Mouse (Mus musculus): ENCODE measurements around the gene Wwc1. TPM values are rescaled to one million over a fixed set of nuclear protein-coding genes. Genes with fewer than 3 reads are reported as not detected.

The Wwc1 gene
- polyA plus RNA-seq (2014; fragmentation: Nextera tagmentation; extraction: Ambion mirVana): 3.9 and 4.8 TPM in 2 replicates

- peak; percentile 67; the same call in 1 of the 2 replicates for ATAC-seq (replicated peaks; ENCODE audit: insufficient number of reproducible peaks, low FRiP score, low TSS enrichment, low read depth)
- H3K27ac ChIP-seq (replicated peaks; ENCODE audit: low read depth, low read length): no peak within 1 kb of the TSS
These were observed at the start of gene Wwc1 for GRCm38 (mm10) chr11:35980411-35980917. Wwc1 (minus strand) TSS chr11:35980527.

GRCm38 (mm10) chr11:36020009-36020408, 39.7 kb upstream of the Wwc1 start:
- Histone ChIP-seq H3K27ac (replicated peaks; ENCODE audit: low read depth, low read length) (no peak overlapping the region), H3K9ac (replicated peaks; ENCODE audit: low read length) (no peak overlapping the region), H3K27me3 (ENCODE audit: control insufficient read depth, insufficient read depth, low read length) (no peaks in the 10 kb centered on the region), H3K4me1 (ENCODE audit: control insufficient read depth, insufficient read depth, low read length) (no peaks in the 10 kb centered on the region), H3K9me3 (replicated peaks; ENCODE audit: control insufficient read depth, low read length) (no peaks in the 10 kb centered on the region), H3K36me3 (replicated peaks; ENCODE audit: control insufficient read depth, insufficient read depth, low read depth, low read length) (no peaks in the 10 kb centered on the region), H3K4me2 (ENCODE audit: low read depth, low read length) (no peak overlapping the region), H3K4me3 (ENCODE audit: low read depth, low read length) (no peak overlapping the region)
- ATAC-seq (replicated peaks; ENCODE audit: insufficient number of reproducible peaks, low FRiP score, low TSS enrichment, low read depth): no peak
- 66% methylated on average over 3 of the region's 3 CpGs for WGBS
- no peak for DNase-seq (ENCODE audit: low spot score)

More at GRCm38 (mm10) chr11:35980411-35980917, at the start of gene Wwc1:
- Histone ChIP-seq H3K27me3 (ENCODE audit: control insufficient read depth, insufficient read depth, low read length) (peaks cover 14% of the 10 kb centered on the region; the same call in 1 of the 2 replicates), H3K4me1 (ENCODE audit: control insufficient read depth, insufficient read depth, low read length) (peaks cover 2% of the 10 kb centered on the region; the same call in 1 of the 2 replicates), H3K4me3 (ENCODE audit: low read depth, low read length) (peak within 1 kb of the TSS; percentile 65), H3K9me3 (replicated peaks; ENCODE audit: control insufficient read depth, low read length) (no peaks in the 10 kb centered on the region), H3K4me2 (ENCODE audit: low read depth, low read length) (peak within 1 kb of the TSS; percentile 97), H3K36me3 (replicated peaks; ENCODE audit: control insufficient read depth, insufficient read depth, low read depth, low read length) (no peaks in the 10 kb centered on the region), H3K9ac (replicated peaks; ENCODE audit: low read length) (peak within 1 kb of the TSS; percentile 72)
- WGBS: under 1% methylated on average over 27 of the region's 47 CpGs
- peak; percentile 78 for DNase-seq (ENCODE audit: low spot score)

GRCm38 (mm10) chr11:36013179-36013578, 32.9 kb upstream of the Wwc1 start:
- ATAC-seq (replicated peaks; ENCODE audit: insufficient number of reproducible peaks, low FRiP score, low TSS enrichment, low read depth) (no peak), DNase-seq (ENCODE audit: low spot score) (no peak)
- 71% methylated on average over 4 of the region's 4 CpGs for WGBS
- H3K36me3 ChIP-seq (replicated peaks; ENCODE audit: control insufficient read depth, insufficient read depth, low read depth, low read length): no peaks in the 10 kb centered on the region
- H3K9me3 ChIP-seq (replicated peaks; ENCODE audit: control insufficient read depth, low read length): no peaks in the 10 kb centered on the region
- H3K4me1 ChIP-seq (ENCODE audit: control insufficient read depth, insufficient read depth, low read length): no peaks in the 10 kb centered on the region
- no peaks in the 10 kb centered on the region for H3K27me3 ChIP-seq (ENCODE audit: control insufficient read depth, insufficient read depth, low read length)
- no peak overlapping the region for H3K9ac ChIP-seq (replicated peaks; ENCODE audit: low read length)
- H3K4me3 ChIP-seq (ENCODE audit: low read depth, low read length): no peak overlapping the region
- no peak overlapping the region for H3K27ac ChIP-seq (replicated peaks; ENCODE audit: low read depth, low read length)
- H3K4me2 ChIP-seq (ENCODE audit: low read depth, low read length): no peak overlapping the region

- no peak overlapping the region for H3K9ac ChIP-seq (replicated peaks; ENCODE audit: low read length)
- H3K27me3 ChIP-seq (ENCODE audit: control insufficient read depth, insufficient read depth, low read length): no peaks in the 10 kb centered on the region
- no peaks in the 10 kb centered on the region for H3K36me3 ChIP-seq (replicated peaks; ENCODE audit: control insufficient read depth, insufficient read depth, low read depth, low read length)
- DNase-seq (ENCODE audit: low spot score) (no peak), ATAC-seq (replicated peaks; ENCODE audit: insufficient number of reproducible peaks, low FRiP score, low TSS enrichment, low read depth) (peak; percentile 84)
- WGBS: 51% methylated on average over 11 of the region's 11 CpGs
- no peak overlapping the region for H3K4me3 ChIP-seq (ENCODE audit: low read depth, low read length)
- H3K9me3 ChIP-seq (replicated peaks; ENCODE audit: control insufficient read depth, low read length): no peaks in the 10 kb centered on the region
- no peaks in the 10 kb centered on the region for H3K4me1 ChIP-seq (ENCODE audit: control insufficient read depth, insufficient read depth, low read length)
- no peak overlapping the region for H3K27ac ChIP-seq (replicated peaks; ENCODE audit: low read depth, low read length)
- no peak overlapping the region for H3K4me2 ChIP-seq (ENCODE audit: low read depth, low read length)
These were observed 29.2 kb upstream of the Wwc1 start for GRCm38 (mm10) chr11:36009281-36010208.

- 42% methylated on average over 4 of the region's 4 CpGs for WGBS
- H3K9me3 ChIP-seq (replicated peaks; ENCODE audit: control insufficient read depth, low read length): no peaks in the 10 kb centered on the region
- no peak overlapping the region for H3K9ac ChIP-seq (replicated peaks; ENCODE audit: low read length)
- no peaks in the 10 kb centered on the region for H3K4me1 ChIP-seq (ENCODE audit: control insufficient read depth, insufficient read depth, low read length)
- DNase-seq (ENCODE audit: low spot score) (no peak), ATAC-seq (replicated peaks; ENCODE audit: insufficient number of reproducible peaks, low FRiP score, low TSS enrichment, low read depth) (no peak)
- H3K4me3 ChIP-seq (ENCODE audit: low read depth, low read length): no peak overlapping the region
- no peaks in the 10 kb centered on the region for H3K27me3 ChIP-seq (ENCODE audit: control insufficient read depth, insufficient read depth, low read length)
- no peaks in the 10 kb centered on the region for H3K36me3 ChIP-seq (replicated peaks; ENCODE audit: control insufficient read depth, insufficient read depth, low read depth, low read length)
- no peak overlapping the region for H3K27ac ChIP-seq (replicated peaks; ENCODE audit: low read depth, low read length)
- no peak overlapping the region for H3K4me2 ChIP-seq (ENCODE audit: low read depth, low read length)
These were observed 22.6 kb upstream of the Wwc1 start for GRCm38 (mm10) chr11:36002900-36003299.

- Histone ChIP-seq H3K4me3 (ENCODE audit: low read depth, low read length) (no peak overlapping the region), H3K9me3 (replicated peaks; ENCODE audit: control insufficient read depth, low read length) (no peaks in the 10 kb centered on the region), H3K27me3 (ENCODE audit: control insufficient read depth, insufficient read depth, low read length) (no peaks in the 10 kb centered on the region), H3K4me1 (ENCODE audit: control insufficient read depth, insufficient read depth, low read length) (no peaks in the 10 kb centered on the region), H3K9ac (replicated peaks; ENCODE audit: low read length) (0 out of 2 replicates have a peak overlapping the region, but pooled peaks have one; percentile 20), H3K4me2 (ENCODE audit: low read depth, low read length) (peak overlapping the region; percentile 16), H3K27ac (replicated peaks; ENCODE audit: low read depth, low read length) (no peak overlapping the region), H3K36me3 (replicated peaks; ENCODE audit: control insufficient read depth, insufficient read depth, low read depth, low read length) (no peaks in the 10 kb centered on the region)
- DNase-seq (ENCODE audit: low spot score) (peak; percentile 98), ATAC-seq (replicated peaks; ENCODE audit: insufficient number of reproducible peaks, low FRiP score, low TSS enrichment, low read depth) (peak; percentile 85)
- 6% methylated on average over 28 of the region's 28 CpGs for WGBS
These were observed 21.1 kb upstream of the Wwc1 start for GRCm38 (mm10) chr11:36001282-36001970.

GRCm38 (mm10) chr11:36000585-36001281, 20.4 kb upstream of the Wwc1 start:
- Histone ChIP-seq H3K4me2 (ENCODE audit: low read depth, low read length) (peak overlapping the region; percentile 16), H3K27ac (replicated peaks; ENCODE audit: low read depth, low read length) (no peak overlapping the region), H3K9me3 (replicated peaks; ENCODE audit: control insufficient read depth, low read length) (no peaks in the 10 kb centered on the region), H3K4me1 (ENCODE audit: control insufficient read depth, insufficient read depth, low read length) (no peaks in the 10 kb centered on the region), H3K27me3 (ENCODE audit: control insufficient read depth, insufficient read depth, low read length) (no peaks in the 10 kb centered on the region), H3K36me3 (replicated peaks; ENCODE audit: control insufficient read depth, insufficient read depth, low read depth, low read length) (no peaks in the 10 kb centered on the region), H3K9ac (replicated peaks; ENCODE audit: low read length) (no peak overlapping the region), H3K4me3 (ENCODE audit: low read depth, low read length) (no peak overlapping the region)
- ATAC-seq (replicated peaks; ENCODE audit: insufficient number of reproducible peaks, low FRiP score, low TSS enrichment, low read depth): peak; percentile 15
- DNase-seq (ENCODE audit: low spot score): no peak
- 2% methylated on average over 10 of the region's 10 CpGs for WGBS
